Mouse (Mus musculus) heart, postnatal 0 days (tissue): ENCODE data around the gene Tmppe.

Experiments used
- CTCF ChIP-seq: IDR thresholded peaks from 2 replicates; pipeline ENCODE4 v1.5.1; 2016; ENCODE audit warnings: antibody characterized with exemption, control low read depth, low read depth
- EP300 ChIP-seq: IDR thresholded peaks from 2 replicates; pipeline ENCODE4 v1.6.1; 2016; ENCODE audit warnings: antibody characterized with exemption, low read depth

- TF ChIP-seq CTCF (no peak), EP300 (no peak)
Measured at GRCm38 (mm10) chr9:114443351-114443750, 42.4 kb downstream of the Tmppe start.
